In genomic region chr16:23215241-23215900, GRCm38 (mm10) we compare ENCODE assay signal across 33 mouse cellular contexts. TPM values are rescaled to one million over a fixed set of nuclear protein-coding genes. Genes with fewer than 3 reads are reported as not detected.
DNase-seq lines count a peak whose midpoint lies in the region; ATAC-seq and TF ChIP-seq lines count a peak whose summit lies in the region.
"Had no signal": no experiment of that assay in that cellular context is flagged by ENCODE, and none has a peak within 500 bp of the region (broad histone marks: within the 10 kb centered on the region; RNA-seq: fewer than 3 reads in every experiment).

No protein-coding gene starts in this region.

- H3K4me3 ChIP-seq in stomach, postnatal 0 days (ENCODE audit: low read depth, low read length), result no peak overlapping the region
- H3K4me3 ChIP-seq: embryonic facial prominence, embryonic 10.5 days; embryonic facial prominence, embryonic 15.5 days; heart, embryonic 13.5 days; hindbrain, embryonic 15.5 days; limb, embryonic 12.5 days; liver, embryonic 15.5 days; lung, embryonic 15.5 days; midbrain, embryonic 10.5 days; midbrain, embryonic 15.5 days; neural tube, embryonic 15.5 days; stomach, embryonic 15.5 days had no signal

- intact Hi-C loops in left cerebral cortex, postnatal 4 days (cut with DNase I), result no loop called here

- TF ChIP-seq EP300 in stomach, postnatal 0 days (optimal IDR thresholded peaks at IDR 0.05), result no peak

- ATAC-seq in stomach, postnatal 0 days (ENCODE audit: low FRiP score, low TSS enrichment), result no peak
- ATAC-seq in cerebellum, adult (ENCODE audit: insufficient number of reproducible peaks, low FRiP score, low TSS enrichment), result no peak
- ATAC-seq: activated CD4-positive, CD25-positive, alpha-beta regulatory T cell, adult 4 months; CD4-positive, CD25-positive, alpha-beta regulatory T cell, adult 4 months; forebrain, embryonic 16.5 days; inflammation-experienced regulatory T-cells, adult 6 months; midbrain, embryonic 15.5 days had no signal

- H3K9me3 ChIP-seq in stomach, postnatal 0 days (ENCODE audit: control insufficient read depth, low read length), result no peaks in the 10 kb centered on the region
- H3K9me3 ChIP-seq: embryonic facial prominence, embryonic 10.5 days; embryonic facial prominence, embryonic 15.5 days; heart, embryonic 13.5 days; hindbrain, embryonic 15.5 days; limb, embryonic 12.5 days; liver, embryonic 15.5 days; lung, embryonic 15.5 days; midbrain, embryonic 10.5 days; midbrain, embryonic 15.5 days; neural tube, embryonic 15.5 days; stomach, embryonic 15.5 days had no signal

- no peak overlapping the region for H3K27ac ChIP-seq in stomach, postnatal 0 days (replicated peaks)
- H3K27ac ChIP-seq: embryonic facial prominence, embryonic 10.5 days; embryonic facial prominence, embryonic 15.5 days; heart, embryonic 13.5 days; hindbrain, embryonic 15.5 days; kidney, postnatal 0 days; limb, embryonic 12.5 days; liver, embryonic 15.5 days; lung, embryonic 15.5 days; midbrain, embryonic 10.5 days; midbrain, embryonic 15.5 days; neural tube, embryonic 15.5 days; stomach, embryonic 15.5 days had no signal

- TF ChIP-seq CTCF in stomach, postnatal 0 days (IDR thresholded peaks at IDR 0.05; ENCODE audit: low read depth), result no peak

- WGBS in stomach, postnatal 0 days, result 86% methylated on average over 5 of the region's 5 CpGs

- H3K9ac ChIP-seq in stomach, postnatal 0 days (ENCODE audit: low read length), result no peak overlapping the region
- H3K9ac ChIP-seq: embryonic facial prominence, embryonic 15.5 days; heart, embryonic 13.5 days; hindbrain, embryonic 15.5 days; limb, embryonic 12.5 days; liver, embryonic 15.5 days; lung, embryonic 15.5 days; midbrain, embryonic 15.5 days; neural tube, embryonic 15.5 days; stomach, embryonic 15.5 days had no signal

- H3K27me3 ChIP-seq in stomach, postnatal 0 days (ENCODE audit: control insufficient read depth, insufficient read depth, low read length), result no peaks in the 10 kb centered on the region
- H3K27me3 ChIP-seq: embryonic facial prominence, embryonic 15.5 days; heart, embryonic 13.5 days; hindbrain, embryonic 15.5 days; limb, embryonic 12.5 days; liver, embryonic 15.5 days; lung, embryonic 15.5 days; midbrain, embryonic 15.5 days; neural tube, embryonic 15.5 days; stomach, embryonic 15.5 days had no signal

- H3K4me1 ChIP-seq in stomach, postnatal 0 days (replicated peaks; ENCODE audit: control insufficient read depth, insufficient read depth), result no peaks in the 10 kb centered on the region
- H3K4me1 ChIP-seq: embryonic facial prominence, embryonic 15.5 days; hindbrain, embryonic 15.5 days; limb, embryonic 12.5 days; midbrain, embryonic 10.5 days; midbrain, embryonic 15.5 days; neural tube, embryonic 15.5 days; stomach, embryonic 15.5 days had no signal

- H3K4me2 ChIP-seq in stomach, postnatal 0 days (replicated peaks; ENCODE audit: low read depth), result no peak overlapping the region
- H3K4me2 ChIP-seq: embryonic facial prominence, embryonic 15.5 days; heart, embryonic 13.5 days; hindbrain, embryonic 15.5 days; limb, embryonic 12.5 days; liver, embryonic 15.5 days; lung, embryonic 15.5 days; midbrain, embryonic 15.5 days; neural tube, embryonic 15.5 days; stomach, embryonic 15.5 days had no signal

- peak; percentile 72 for DNase-seq in heart, adult 11 months
- DNase-seq in heart, adult 18-20 months, result no peak
- peak; percentile 53 for DNase-seq in MN1 (ENCODE audit: low spot score)
- DNase-seq in brain, adult 2 months (ENCODE audit: low read depth, low spot score), result peak; percentile 62
- DNase-seq in stomach, postnatal 0 days (ENCODE audit: low spot score), result peak; percentile 7
- no peak for DNase-seq in left cerebral cortex, postnatal 4 days
- DNase-seq: adrenal gland, adult 2 months; adrenal gland, postnatal 36 days; cerebellum, adult 8-10 months; cerebellum, postnatal 25 days; gastrocnemius, postnatal 36 days; heart, postnatal 10 days; kidney, adult 2 months; kidney, postnatal 4 days; right cerebral cortex, postnatal 14 days; thymus, postnatal 4 days had no signal

- no peaks in the 10 kb centered on the region for H3K36me3 ChIP-seq in stomach, postnatal 0 days (ENCODE audit: control insufficient read depth, insufficient read depth, low read length)
- H3K36me3 ChIP-seq: embryonic facial prominence, embryonic 10.5 days; embryonic facial prominence, embryonic 15.5 days; heart, embryonic 13.5 days; hindbrain, embryonic 15.5 days; limb, embryonic 12.5 days; liver, embryonic 15.5 days; lung, embryonic 15.5 days; midbrain, embryonic 10.5 days; midbrain, embryonic 15.5 days; neural tube, embryonic 15.5 days; stomach, embryonic 15.5 days had no signal

RNA-seq across cellular contexts. Expression of gene St6gal1, which starts 9.2 kb away (rescaled TPM):
- 1 to 10 TPM; 7.2 to 9.7 TPM for total RNA-seq in heart, adult 18-20 months (2021)
- 7.7 and 7.9 TPM in 2 replicates for polyA plus RNA-seq in stomach, postnatal 0 days (2015; fragmentation: Nextera tagmentation; extraction: Ambion mirVana)
- total RNA-seq in left cerebral cortex, postnatal 4 days (2021), result 10 to 100 TPM; 19.1 to 23.2 TPM

Comparison
In these comparisons a context has a peak if more than half of its experiments do, and no peak if none do; other contexts are left out.
1. DNase-seq: peak in heart, adult 11 months (single experiment), MN1 (single experiment), brain, adult 2 months (single experiment) and stomach, postnatal 0 days (single experiment); none in heart, adult 18-20 months (0 of 2) and left cerebral cortex, postnatal 4 days (single experiment).